Mouse (Mus musculus) embryonic fibroblast, embryonic 13.5 days (primary cell): Measurements from ENCODE around the gene Dbp. TPM values are rescaled to one million over a fixed set of nuclear protein-coding genes. Genes with fewer than 3 reads are reported as not detected.

Experiments
- H3K27ac ChIP-seq: 2 replicates; pipeline ENCODE4 v1.5.1; 2012; ENCODE audit warnings: low read length, control low read depth, inconsistent platforms; ENCODE audit not compliant: insufficient read depth
- H3K4me1 ChIP-seq: 2 replicates; pipeline ENCODE4 v1.6.1; 2011; ENCODE audit warnings: low read length; ENCODE audit not compliant: control insufficient read depth, insufficient read depth
- H3K4me3 ChIP-seq: 2 replicates; pipeline ENCODE4 v1.5.1; 2011; ENCODE audit warnings: mild to moderate bottlenecking, control low read depth, low read length; ENCODE audit not compliant: insufficient read depth
- CTCF ChIP-seq: IDR thresholded peaks from 2 replicates; pipeline ENCODE4 v1.5.1; 2011; ENCODE audit warnings: mild to moderate bottlenecking, control low read depth, low read length, moderate library complexity, borderline replicate concordance; ENCODE audit not compliant: insufficient read depth
- POLR2A ChIP-seq: IDR thresholded peaks from 2 replicates; pipeline ENCODE4 v1.6.1; 2011; ENCODE audit warnings: low read depth, mild to moderate bottlenecking, control low read depth, low read length, moderate library complexity
- polyA plus RNA-seq: library from polyadenylated mRNA; stranded (reverse); fragments of >200 nt; gene quantifications from 2 replicates; pipeline ENCODE4 v1.2.4, GENCODE M21; 2011; ENCODE audit warnings: low read depth; ENCODE audit not compliant: missing spikeins, insufficient read length

Gene Dbp
- polyA plus RNA-seq, 1 experiment: 15.9 TPM

DNA sequence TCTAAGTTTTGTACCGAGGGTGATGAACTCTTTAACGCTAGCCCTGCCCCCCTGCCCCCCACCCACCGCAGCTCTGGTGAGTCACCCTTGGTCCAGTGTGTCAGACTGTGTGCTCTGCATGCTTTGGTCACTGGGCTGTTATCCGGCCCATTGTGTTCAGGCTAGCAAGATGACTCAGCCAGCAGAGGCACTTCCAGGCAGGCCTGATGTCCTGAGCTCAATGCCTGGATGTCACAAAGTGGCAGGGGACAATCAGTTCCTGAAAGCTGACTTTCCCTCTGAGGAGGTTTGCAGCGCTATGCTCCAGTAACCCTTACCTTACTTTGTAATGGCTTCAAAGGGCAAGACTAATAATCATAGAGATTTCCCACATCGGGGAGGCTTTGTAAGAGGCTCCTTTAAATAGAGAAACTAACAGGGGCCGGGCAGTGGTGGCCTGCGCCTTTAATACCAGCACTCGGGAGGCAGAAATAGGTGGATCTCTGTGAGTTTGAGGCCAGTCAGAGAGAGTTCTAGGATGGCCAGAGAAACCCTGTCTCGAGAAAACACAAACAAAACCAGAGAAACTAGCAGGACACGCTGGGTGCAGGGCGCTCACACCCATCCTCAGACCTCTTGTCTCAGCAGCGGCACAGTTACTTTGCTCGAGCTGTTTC lies 24.8 kb upstream of the Dbp start:
- TF ChIP-seq CTCF (no peak), POLR2A (peak; percentile 55)
- Histone ChIP-seq H3K27ac (peak overlapping the region; percentile 62), H3K4me1 (no peaks in the 10 kb centered on the region), H3K4me3 (no peak overlapping the region)

DNA sequence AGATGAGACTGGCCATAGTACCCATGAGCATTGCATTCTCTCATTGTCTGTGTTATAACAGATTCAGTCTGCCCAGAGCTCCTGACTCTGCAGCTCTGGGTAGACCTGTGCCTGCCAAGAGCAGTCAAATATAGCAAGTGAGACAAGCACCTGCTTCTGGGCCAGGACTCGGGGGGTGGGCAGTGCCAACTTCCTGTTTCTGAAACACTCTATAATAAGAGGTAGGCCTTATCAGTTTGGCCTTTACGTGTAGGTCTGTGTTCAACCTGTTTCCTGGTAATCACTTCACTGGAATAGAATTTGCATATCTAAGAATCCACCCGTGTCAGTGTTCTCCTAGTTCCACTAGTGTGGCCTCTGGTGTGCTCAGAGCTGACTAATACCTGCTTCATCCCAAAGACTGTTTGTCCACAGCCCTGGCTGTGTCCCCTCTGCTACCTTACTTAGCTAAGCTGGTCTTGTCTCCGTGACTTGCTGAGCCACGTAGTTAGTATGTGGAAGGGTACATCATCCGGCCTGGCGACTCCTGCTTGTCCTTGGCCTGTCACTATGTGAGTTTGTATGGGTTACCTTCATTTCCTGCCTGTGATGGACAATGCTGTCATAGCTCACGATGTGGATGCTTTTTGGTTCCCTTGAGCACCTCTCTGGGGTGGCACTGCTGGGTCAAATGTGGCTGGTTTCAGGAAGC lies 23.7 kb upstream of the Dbp start:
- Histone ChIP-seq H3K4me1 (no peaks in the 10 kb centered on the region), H3K4me3 (no peak overlapping the region), H3K27ac (no peak overlapping the region)
- no peak for TF ChIP-seq CTCF
- TF ChIP-seq POLR2A: no peak

DNA sequence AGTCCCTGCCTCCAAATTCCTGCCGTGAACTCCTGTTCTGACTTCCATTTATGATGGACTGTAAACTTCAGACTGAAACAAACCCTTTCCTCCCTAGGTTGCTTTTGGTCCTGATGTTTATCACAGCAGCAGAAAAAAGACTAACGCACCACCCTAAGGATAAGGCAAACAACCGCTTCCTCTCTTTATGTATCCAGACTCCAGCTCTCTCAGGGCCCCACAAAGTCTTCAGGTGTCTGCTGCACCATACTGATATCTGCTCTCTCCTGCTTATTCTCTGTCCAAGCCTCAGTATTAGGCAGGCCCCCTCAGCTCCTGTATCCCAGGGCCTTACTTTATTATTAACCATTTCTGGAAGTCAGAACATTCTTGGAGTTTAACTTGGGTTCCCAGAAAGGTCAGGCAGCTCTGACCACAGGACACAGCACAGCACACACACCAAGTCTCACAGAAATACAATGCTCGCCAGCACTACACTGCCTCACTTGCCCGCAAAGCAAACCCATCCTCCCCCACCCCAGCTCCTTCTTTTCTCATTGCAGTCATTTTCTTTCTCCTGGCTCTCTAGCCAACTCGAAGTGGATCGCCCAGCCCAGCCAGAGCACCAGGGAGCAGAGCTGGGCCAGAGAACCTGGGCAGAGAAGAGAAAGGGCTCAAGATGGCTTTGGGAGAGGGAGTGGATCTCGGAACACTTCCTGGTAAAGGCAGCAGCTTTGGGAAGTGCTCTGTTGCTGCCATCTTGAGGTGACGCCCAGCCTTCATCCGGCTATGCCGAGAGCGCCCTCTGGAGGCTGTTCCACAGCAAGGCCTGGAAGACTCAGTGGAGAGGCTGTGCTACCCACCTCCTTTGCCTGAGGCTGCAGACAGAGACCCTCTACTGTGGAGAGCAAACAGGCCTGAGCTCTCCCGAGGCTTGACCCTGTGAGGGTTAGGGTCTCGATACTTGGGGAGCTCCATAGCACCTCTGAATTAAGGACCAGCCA lies 22.5 kb upstream of the Dbp start:
- Histone ChIP-seq H3K4me1 (no peaks in the 10 kb centered on the region), H3K4me3 (no peak overlapping the region), H3K27ac (no peak overlapping the region)
- TF ChIP-seq POLR2A: peak; percentile 44; the same call in 1 of the 2 replicates
- peak; percentile 99 for TF ChIP-seq CTCF

DNA sequence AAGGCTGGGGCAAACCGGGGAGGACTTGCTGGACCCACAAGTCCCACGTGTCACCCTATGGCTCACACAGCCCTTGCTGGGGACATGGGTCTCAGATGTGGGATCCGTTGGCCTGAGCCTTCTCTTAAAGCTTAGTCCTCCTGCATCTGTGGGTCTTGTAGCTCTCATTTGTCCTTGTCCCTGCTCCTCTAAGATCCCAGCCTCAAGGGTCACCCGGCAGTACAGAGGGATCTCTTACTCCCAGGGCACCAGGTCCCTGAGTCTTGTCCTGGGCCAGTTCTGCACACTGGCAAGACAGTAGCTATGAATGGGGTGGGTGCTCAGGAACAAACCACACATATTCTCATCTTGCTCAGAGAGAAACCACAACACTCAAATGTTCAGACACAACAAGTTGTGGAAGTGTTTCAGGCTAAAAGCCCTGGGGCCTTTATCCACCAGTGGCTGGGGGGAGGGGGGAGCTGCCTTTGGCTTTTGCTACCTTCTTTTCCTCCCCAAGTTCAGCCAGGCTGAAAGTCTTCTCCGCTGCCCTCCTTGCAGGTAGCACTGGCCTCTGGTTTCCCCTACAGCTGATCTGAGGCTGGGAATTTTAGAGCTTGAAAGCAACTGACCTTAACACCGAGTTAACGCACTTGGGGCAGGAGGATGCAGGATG lies 21.4 kb upstream of the Dbp start, which contains the start of gene Ntn5:
Gene Ntn5 (plus strand): TSS at position 627 of the 655 bp plus-strand sequence.
- H3K27ac ChIP-seq: no peak within 1 kb of the TSS
- H3K4me1 ChIP-seq: no peaks in the 10 kb centered on the region
- no peak within 1 kb of the TSS for H3K4me3 ChIP-seq
- no peak for TF ChIP-seq CTCF
- TF ChIP-seq POLR2A: no peak

DNA sequence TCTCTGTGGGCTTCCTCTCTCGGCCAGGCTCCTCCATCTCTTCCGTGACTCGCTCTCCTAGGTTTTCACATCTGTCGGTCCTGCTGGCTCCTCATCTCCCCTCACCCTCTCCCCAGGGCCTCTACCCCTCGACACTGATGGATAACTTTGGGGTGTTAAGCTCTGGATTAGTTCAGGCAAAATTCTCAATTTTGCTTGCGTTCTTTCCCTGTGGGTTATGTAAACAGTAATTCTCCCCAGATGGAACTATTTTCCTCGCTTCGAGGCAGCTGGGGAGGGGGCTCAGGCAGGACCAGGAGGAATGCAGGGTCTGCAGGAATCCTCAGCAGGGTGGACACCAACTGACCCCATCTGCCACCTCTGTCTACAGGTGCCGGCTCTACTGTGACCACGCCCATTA lies 19.1 kb upstream of the Dbp start:
- Histone ChIP-seq H3K4me1 (no peaks in the 10 kb centered on the region), H3K27ac (no peak overlapping the region), H3K4me3 (no peak overlapping the region)
- TF ChIP-seq POLR2A: no peak
- no peak for TF ChIP-seq CTCF

DNA sequence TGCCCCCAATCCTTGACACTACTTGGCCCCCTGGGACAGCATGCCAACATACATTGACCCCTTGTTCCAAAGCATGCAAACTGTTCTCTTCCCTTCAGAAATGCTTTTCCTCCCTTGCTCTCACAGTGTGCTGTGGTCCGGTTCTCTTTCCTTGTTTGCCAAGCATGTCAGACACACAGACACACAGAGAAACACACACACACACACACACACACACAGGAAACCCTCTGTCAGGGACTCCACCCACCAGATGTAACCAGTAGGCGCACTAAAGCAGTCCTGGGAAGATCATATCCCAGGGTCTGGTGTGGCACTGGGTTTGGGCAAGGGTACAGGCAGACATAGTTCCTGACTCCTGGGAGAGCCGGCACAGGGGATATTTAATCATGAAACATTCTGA lies 18.0 kb upstream of the Dbp start:
- Histone ChIP-seq H3K4me3 (no peak overlapping the region), H3K27ac (no peak overlapping the region), H3K4me1 (no peaks in the 10 kb centered on the region)
- TF ChIP-seq POLR2A (no peak), CTCF (no peak)

DNA sequence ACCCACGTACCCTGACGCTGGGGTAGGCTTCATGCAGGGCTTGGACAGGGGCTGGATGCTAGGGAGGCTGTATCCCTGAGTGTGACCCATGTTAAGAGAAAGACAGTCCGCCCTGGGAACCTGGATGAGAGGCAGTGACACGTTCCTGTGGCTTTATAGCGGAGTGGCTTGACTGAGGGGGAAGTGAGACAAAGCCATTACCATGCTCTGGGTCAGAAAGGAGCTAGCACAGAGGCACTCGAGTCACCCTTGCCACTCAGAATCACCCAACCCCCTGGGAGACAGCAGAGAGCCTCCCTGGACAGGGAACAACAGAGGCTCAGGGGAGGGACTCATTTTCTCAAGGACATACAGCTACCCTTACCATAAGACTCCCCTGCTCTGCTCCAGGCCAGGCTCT lies 15.8 kb upstream of the Dbp start:
- no peak overlapping the region for H3K4me3 ChIP-seq
- TF ChIP-seq CTCF (no peak), POLR2A (no peak)

DNA sequence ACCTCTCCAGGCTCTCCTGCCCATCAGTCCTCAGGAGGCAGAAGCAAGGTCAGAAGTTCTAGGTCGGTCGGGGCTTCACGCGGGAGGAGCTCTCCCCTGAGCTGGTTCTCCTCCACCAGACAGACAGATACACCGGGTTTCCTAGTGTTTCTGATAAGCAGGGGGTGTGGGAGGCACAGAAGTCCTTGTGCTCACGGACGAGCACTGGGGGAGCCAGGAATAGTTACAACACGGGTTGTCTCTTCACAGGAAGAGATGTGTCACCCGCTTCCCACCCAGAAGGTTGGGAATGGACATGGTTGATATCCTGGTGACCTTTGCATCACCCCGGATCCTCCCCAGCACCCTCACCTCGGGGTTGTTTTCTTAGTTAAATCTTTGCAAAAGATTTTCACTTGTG lies 15.1 kb upstream of the Dbp start:
- Histone ChIP-seq H3K4me1 (no peaks in the 10 kb centered on the region), H3K4me3 (no peak overlapping the region), H3K27ac (no peak overlapping the region)
- TF ChIP-seq CTCF (no peak), POLR2A (no peak)

More for the DNA sequence above, 15.8 kb upstream of the Dbp start:
- Histone ChIP-seq H3K27ac (no peak overlapping the region), H3K4me1 (no peaks in the 10 kb centered on the region)

DNA sequence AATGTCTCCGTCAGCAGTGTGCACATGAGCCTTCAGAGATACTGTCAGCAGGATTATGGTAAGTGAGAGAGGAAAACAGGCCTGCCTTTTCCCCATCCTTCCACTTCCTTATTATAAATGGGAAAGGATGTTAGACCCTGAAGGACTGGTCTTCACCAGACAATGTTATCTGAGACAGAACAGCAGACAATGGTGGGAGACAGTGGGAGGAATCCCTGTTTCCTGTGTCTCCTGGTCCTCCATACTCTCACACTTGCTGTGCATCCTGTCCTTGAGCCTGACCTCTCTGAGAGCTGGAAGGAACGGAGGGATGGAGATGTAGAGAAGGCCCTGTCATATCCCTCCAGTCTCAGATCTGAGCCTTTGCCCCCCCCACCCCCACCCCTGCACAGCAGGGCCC lies 12.5 kb upstream of the Dbp start:
- Histone ChIP-seq H3K4me1 (no peaks in the 10 kb centered on the region), H3K27ac (no peak overlapping the region), H3K4me3 (no peak overlapping the region)
- TF ChIP-seq POLR2A (no peak), CTCF (no peak)
